Mouse (Mus musculus) midbrain, postnatal 0 days (tissue): ENCODE measurements around the gene Olfr574. TPM values are rescaled to one million over a fixed set of nuclear protein-coding genes. Genes with fewer than 3 reads are reported as not detected.
A peak's percentile ranks its signal among the peaks of the same experiment; 100 is the strongest.

Experiments
- ATAC-seq: fragments of 200-750 bp; cut with Nextera tagmentation; 2 replicates; pipeline ENCODE4 v1.8.0; 2017; ENCODE audit warnings: moderate number of reproducible peaks, mild to moderate bottlenecking, moderate TSS enrichment, moderate library complexity; ENCODE audit not compliant: low FRiP score
- DNase-seq: peaks from one replicate; pipeline ENCODE4 v3.0.0-alpha.2; 2015; ENCODE audit warnings: low spot score
- H3K27ac ChIP-seq: fragments of 300-500 bp; sonication (generic); 2 replicates; pipeline ENCODE4 v1.5.1; 2014; ENCODE audit warnings: low read depth, mild to moderate bottlenecking, low read length, mixed read lengths
- H3K27me3 ChIP-seq: fragments of 300-500 bp; sonication (generic); 2 replicates; pipeline ENCODE4 v1.6.1; 2014; ENCODE audit warnings: low read length, control low read depth, mixed read lengths; ENCODE audit not compliant: insufficient read depth
- H3K36me3 ChIP-seq: fragments of 300-500 bp; sonication (generic); 2 replicates; pipeline ENCODE4 v1.6.1; 2014; ENCODE audit warnings: low read length, control low read depth, mixed read lengths; ENCODE audit not compliant: insufficient read depth
- H3K4me1 ChIP-seq: fragments of 300-500 bp; sonication (generic); 2 replicates; pipeline ENCODE4 v1.6.1; 2014; ENCODE audit warnings: mild to moderate bottlenecking, control low read depth, antibody characterized with exemption, low read length, mixed read lengths; ENCODE audit not compliant: insufficient read depth
- H3K4me2 ChIP-seq: fragments of 300-500 bp; sonication (generic); 2 replicates; pipeline ENCODE4 v1.6.1; 2014; ENCODE audit warnings: low read depth, mild to moderate bottlenecking, low read length, mixed read lengths; ENCODE audit not compliant: poor library complexity, severe bottlenecking
- H3K4me3 ChIP-seq: fragments of 300-500 bp; sonication (generic); 2 replicates; pipeline ENCODE4 v1.5.1; 2014; ENCODE audit warnings: low read depth, mild to moderate bottlenecking, low read length, moderate library complexity
- H3K9ac ChIP-seq: fragments of 300-500 bp; sonication (generic); replicated peaks from 2 replicates; pipeline ENCODE4 v1.6.1; 2014; ENCODE audit warnings: mild to moderate bottlenecking, low read length, moderate library complexity, mixed read lengths; ENCODE audit not compliant: poor library complexity, severe bottlenecking
- H3K9me3 ChIP-seq: fragments of 300-500 bp; sonication (generic); 2 replicates; pipeline ENCODE4 v1.6.1; 2016; ENCODE audit warnings: low read length, control low read depth
- CTCF ChIP-seq: IDR thresholded peaks from 2 replicates; pipeline ENCODE4 v1.5.1; 2016; ENCODE audit warnings: antibody characterized with exemption, mild to moderate bottlenecking
- WGBS: fragments of 180-500 bp; shearing (Covaris S2); extraction: QIAGEN DNeasy Blood & Tissue Kit; methylation state at CpG from one replicate; pipeline ENCODE4 v1.1.7; 2014; 5-methylcytosine and 5-hydroxymethylcytosine counted together
- polyA plus RNA-seq: library from polyadenylated mRNA; unstranded; fragments of >200 nt; fragmentation: Nextera tagmentation; extraction: Ambion mirVana; gene quantifications from 2 replicates; pipeline ENCODE4 v1.2.1, GENCODE M21; 2015
- total RNA-seq: library from RNA; depleted of rRNA; stranded (reverse); fragments of >200 nt; gene quantifications from 2 replicates; pipeline ENCODE4 v1.2.3, GENCODE M21; 2014; rRNA removed

Olfr574 gene
- not detected in 2 replicates for total RNA-seq
- polyA plus RNA-seq, result not detected in 2 replicates

- no peak within 1 kb of the TSS for H3K27ac ChIP-seq
- no peak for DNase-seq
- no peak for ATAC-seq
- H3K36me3 ChIP-seq, result no peaks in the 10 kb centered on the region
- no peak within 1 kb of the TSS for H3K9ac ChIP-seq
- H3K4me3 ChIP-seq, result no peak within 1 kb of the TSS
- no peaks in the 10 kb centered on the region for H3K4me1 ChIP-seq
- no peak for TF ChIP-seq CTCF
- H3K4me2 ChIP-seq, result no peak within 1 kb of the TSS
- H3K9me3 ChIP-seq, result no peaks in the 10 kb centered on the region
- H3K27me3 ChIP-seq, result no peaks in the 10 kb centered on the region
- WGBS, result 79% methylated on average over 1 of the region's 1 CpGs
These were observed at the start of gene Olfr574 for GRCm38 (mm10) chr7:102948167-102948566. Gene Olfr574, plus strand, starts transcription at chr7:102948467.

DNA sequence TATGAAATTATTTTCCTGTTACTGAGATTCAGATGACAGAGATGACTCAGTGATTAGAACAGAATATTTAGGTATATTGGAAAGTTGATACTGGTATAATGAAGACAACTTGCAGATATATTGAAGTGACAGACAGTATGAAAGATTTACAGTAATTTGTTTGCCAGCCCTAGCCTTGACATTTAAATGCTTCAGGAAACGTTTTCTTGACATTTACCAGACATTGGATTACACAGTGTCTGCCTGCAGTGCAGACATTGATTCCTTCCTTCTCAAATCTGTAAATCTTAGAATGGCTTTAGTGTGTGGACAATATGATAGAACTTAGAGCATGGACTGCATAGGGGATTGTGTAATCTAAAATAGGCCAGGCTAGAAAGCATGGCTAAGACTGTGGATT is 33.0 kb upstream of the Olfr574 start:
- no peak for TF ChIP-seq CTCF
- ATAC-seq, result no peak
- H3K27me3 ChIP-seq, result no peaks in the 10 kb centered on the region
- no peak overlapping the region for H3K4me3 ChIP-seq
- no peak overlapping the region for H3K4me2 ChIP-seq
- H3K9ac ChIP-seq, result no peak overlapping the region
- no peak for DNase-seq
- H3K9me3 ChIP-seq, result no peaks in the 10 kb centered on the region
- no peaks in the 10 kb centered on the region for H3K4me1 ChIP-seq
- no peaks in the 10 kb centered on the region for H3K36me3 ChIP-seq
- H3K27ac ChIP-seq, result no peak overlapping the region
- WGBS, result 51% methylated on average over 1 of the region's 1 CpGs

GRCm38 (mm10) chr7:102916405-102916804 is 31.9 kb upstream of the Olfr574 start:
- no peak overlapping the region for H3K4me2 ChIP-seq
- no peak overlapping the region for H3K27ac ChIP-seq
- H3K9me3 ChIP-seq, result no peaks in the 10 kb centered on the region
- no peaks in the 10 kb centered on the region for H3K4me1 ChIP-seq
- no peaks in the 10 kb centered on the region for H3K36me3 ChIP-seq
- DNase-seq, result no peak
- ATAC-seq, result no peak
- no peak for TF ChIP-seq CTCF
- no peak overlapping the region for H3K4me3 ChIP-seq
- no peak overlapping the region for H3K9ac ChIP-seq
- H3K27me3 ChIP-seq, result no peaks in the 10 kb centered on the region
- 79% methylated on average over 5 of the region's 5 CpGs for WGBS

- no peak for TF ChIP-seq CTCF
- Histone ChIP-seq H3K36me3 (no peaks in the 10 kb centered on the region), H3K27ac (no peak within 1 kb of the TSS), H3K4me3 (no peak within 1 kb of the TSS), H3K4me2 (no peak within 1 kb of the TSS), H3K4me1 (no peaks in the 10 kb centered on the region), H3K9me3 (no peaks in the 10 kb centered on the region), H3K27me3 (no peaks in the 10 kb centered on the region), H3K9ac (no peak within 1 kb of the TSS)
- 59% methylated on average over 4 of the region's 4 CpGs for WGBS
- no peak for ATAC-seq
- no peak for DNase-seq
These were observed 31.0 kb upstream of the Olfr574 start, which contains the start of gene Olfr571 for GRCm38 (mm10) chr7:102917032-102917875. Gene Olfr571, minus strand, starts transcription at chr7:102917536.

GRCm38 (mm10) chr7:102919632-102920031 is 28.6 kb upstream of the Olfr574 start:
- Histone ChIP-seq H3K4me3 (no peak overlapping the region), H3K27ac (no peak overlapping the region), H3K4me2 (no peak overlapping the region), H3K9me3 (no peaks in the 10 kb centered on the region), H3K27me3 (no peaks in the 10 kb centered on the region), H3K4me1 (no peaks in the 10 kb centered on the region), H3K9ac (no peak overlapping the region), H3K36me3 (no peaks in the 10 kb centered on the region)
- peak; percentile 76 for DNase-seq
- TF ChIP-seq CTCF, result peak; percentile 82
- 13% methylated on average over 1 of the region's 1 CpGs for WGBS
- no peak for ATAC-seq

DNA sequence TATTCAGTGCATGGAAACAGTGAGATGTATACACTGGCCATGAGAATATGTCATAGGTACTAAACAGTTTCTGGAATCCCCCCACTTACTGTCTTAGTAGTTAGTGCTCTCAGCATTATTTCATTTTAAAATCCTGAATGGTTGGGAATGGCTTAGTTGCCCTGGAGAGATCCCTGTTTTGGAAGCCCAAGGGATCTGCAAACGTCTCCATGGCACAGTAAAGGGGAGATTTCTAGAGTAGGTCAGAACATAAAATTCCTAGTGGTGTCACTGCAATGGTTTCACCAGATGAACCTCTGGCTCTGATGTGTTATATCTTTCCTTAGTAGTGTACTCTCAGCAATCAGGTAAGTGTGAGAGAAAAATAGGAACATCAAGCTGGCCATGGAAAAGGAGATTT is 24.2 kb upstream of the Olfr574 start, which contains the start of gene Olfr572:
Gene Olfr572, plus strand, starts transcription at position 301 of the 400 bp plus-strand sequence.
- H3K9ac ChIP-seq, result no peak within 1 kb of the TSS
- no peaks in the 10 kb centered on the region for H3K36me3 ChIP-seq
- no peaks in the 10 kb centered on the region for H3K9me3 ChIP-seq
- no peak for TF ChIP-seq CTCF
- ATAC-seq (no peak), DNase-seq (no peak)
- no peaks in the 10 kb centered on the region for H3K4me1 ChIP-seq
- H3K4me3 ChIP-seq, result no peak within 1 kb of the TSS
- no peak within 1 kb of the TSS for H3K27ac ChIP-seq
- no peaks in the 10 kb centered on the region for H3K27me3 ChIP-seq
- 63% methylated on average over 1 of the region's 1 CpGs for WGBS
- H3K4me2 ChIP-seq, result no peak within 1 kb of the TSS
